Mouse (Mus musculus) gastrocnemius, adult 2 months (tissue): ENCODE data around the gene Cstad. TPM values are rescaled to one million over a fixed set of nuclear protein-coding genes. Genes with fewer than 3 reads are reported as not detected.

Experiments
- DNase-seq: peaks from one replicate; pipeline ENCODE4 v3.0.0; 2022
- H3K27ac ChIP-seq: fragments of 200-600 bp; 2 replicates; pipeline ENCODE4 v1.8.1; 2022; ENCODE audit warnings: mild to moderate bottlenecking
- H3K4me3 ChIP-seq: fragments of 200-600 bp; 2 replicates; pipeline ENCODE4 v1.8.1; 2022; ENCODE audit warnings: mild to moderate bottlenecking, moderate library complexity
- CTCF ChIP-seq: fragments of 200-600 bp; IDR thresholded peaks from 2 replicates; pipeline ENCODE4 v1.8.1; 2022; ENCODE audit warnings: antibody characterized with exemption, mild to moderate bottlenecking, moderate library complexity
- intact Hi-C: fragments of 180-260 bp; cut with DNase I; formaldehyde crosslinking; loops from one replicate; pipeline ENCODE4 v1.15.1; 2025
- long read RNA-seq, 2 experiments: library from polyadenylated mRNA; stranded (forward); transcript quantifications; one replicate each; pipeline ENCODE4 v2.0.0; 2021
- total RNA-seq, 2 experiments: library from RNA; stranded (reverse); gene quantifications; 2 replicates each; pipeline ENCODE4 v1.2.3; 2021

Gene Cstad
- 1 to 10 TPM in 1 of 2 experiments, under 1 TPM in 1; 0.47 to 1.8 TPM for total RNA-seq
- long read RNA-seq, experiment 1, partial matches to known transcripts = 0 of 1 reads
- long read RNA-seq, experiment 1, other reads (novel, unspliced or antisense) = 0 of 1 reads
- long read RNA-seq, experiment 2, partial matches to known transcripts = 0 of 1 reads
- long read RNA-seq, experiment 2, other reads (novel, unspliced or antisense) = 0 of 1 reads

GRCm38 (mm10) chr2:30594641-30595379 is at the start of gene Cstad:
TSS of gene Cstad (plus strand) at chr2:30595040.
- Histone ChIP-seq H3K4me3 (peak within 1 kb of the TSS; percentile 78), H3K27ac (peak within 1 kb of the TSS; percentile 97)
- DNase-seq = peak; percentile 82
- TF ChIP-seq CTCF = peak; percentile 9; the same call in 1 of the 2 replicates
- intact Hi-C loops = loop anchor here (2.0 to 5.0 kb wide), 3 partner anchors 43 to 154 kb away; partner anchors contain the start of gene Ier5l

- DNase-seq = no peak
- peak overlapping the region; percentile 48 for H3K27ac ChIP-seq
- no peak for TF ChIP-seq CTCF
- H3K4me3 ChIP-seq = no peak overlapping the region; the same call in 1 of the 2 replicates
- intact Hi-C loops = loop anchor here (5.0 kb wide), 1 partner anchor 247 kb away; no protein-coding TSS in a partner anchor
Observed at GRCm38 (mm10) chr2:30545706-30546105, 49.1 kb upstream of the Cstad start.

GRCm38 (mm10) chr2:30546219-30546618 is 48.6 kb upstream of the Cstad start:
- no peak overlapping the region for H3K4me3 ChIP-seq
- intact Hi-C loops = loop anchor here (5.0 kb wide), 1 partner anchor 246 kb away; no protein-coding TSS in a partner anchor
- DNase-seq = no peak
- H3K27ac ChIP-seq = no peak overlapping the region
- no peak for TF ChIP-seq CTCF

- H3K27ac ChIP-seq = peak overlapping the region; percentile 83
- peak; percentile 59 for DNase-seq
- intact Hi-C loops = loop anchor here (5.0 kb wide), 1 partner anchor 245 kb away; no protein-coding TSS in a partner anchor
- TF ChIP-seq CTCF = no peak
- no peak overlapping the region for H3K4me3 ChIP-seq
Observed at GRCm38 (mm10) chr2:30547455-30548217, 47.2 kb upstream of the Cstad start.

GRCm38 (mm10) chr2:30551579-30551978 is 43.3 kb upstream of the Cstad start:
- intact Hi-C loops = loop anchor here (5.0 kb wide), 1 partner anchor 41 kb away; no protein-coding TSS in a partner anchor
- peak overlapping the region; percentile 24 for H3K27ac ChIP-seq
- no peak for DNase-seq
- no peak for TF ChIP-seq CTCF
- H3K4me3 ChIP-seq = no peak overlapping the region

DNA sequence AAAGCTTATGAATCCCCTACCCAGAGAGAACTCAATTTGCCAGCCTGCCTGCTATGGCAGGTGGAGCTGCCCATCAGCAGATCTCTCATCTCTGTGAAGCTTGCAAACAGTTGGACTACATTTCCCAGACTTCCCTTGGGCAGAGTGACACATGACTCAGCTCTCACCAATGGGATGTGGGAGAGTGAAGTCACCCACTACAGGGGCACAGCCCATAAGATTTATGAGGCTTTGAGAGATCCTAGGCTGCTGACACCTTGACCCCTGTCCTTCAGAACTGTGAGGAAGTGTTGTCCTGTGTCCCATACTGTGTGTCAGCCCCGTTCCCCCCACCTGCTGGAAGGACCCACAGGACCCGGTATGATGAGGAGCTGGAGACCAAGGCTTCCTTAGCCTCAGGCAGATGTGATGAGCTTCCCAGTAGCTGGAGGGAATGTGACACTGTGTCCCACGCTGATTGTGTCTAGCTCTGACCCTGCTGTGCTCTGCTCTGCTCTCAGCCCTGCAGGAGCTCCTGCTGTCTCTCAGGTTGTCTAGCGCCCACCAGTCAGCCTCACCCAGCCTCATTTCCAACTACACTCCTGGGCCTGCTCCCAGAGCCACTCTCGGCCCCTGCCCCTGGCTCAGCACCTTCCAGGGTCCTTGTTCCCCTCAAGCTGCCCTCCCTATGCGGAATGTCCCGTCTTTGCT is 40.8 kb upstream of the Cstad start:
- peak; percentile 59 for DNase-seq
- no peak for TF ChIP-seq CTCF
- intact Hi-C loops = loop anchor here (5.0 kb wide), 1 partner anchor 38 kb away; no protein-coding TSS in a partner anchor
- Histone ChIP-seq H3K4me3 (peak overlapping the region; percentile 44; the same call in 1 of the 2 replicates), H3K27ac (peak overlapping the region; percentile 58)

DNA sequence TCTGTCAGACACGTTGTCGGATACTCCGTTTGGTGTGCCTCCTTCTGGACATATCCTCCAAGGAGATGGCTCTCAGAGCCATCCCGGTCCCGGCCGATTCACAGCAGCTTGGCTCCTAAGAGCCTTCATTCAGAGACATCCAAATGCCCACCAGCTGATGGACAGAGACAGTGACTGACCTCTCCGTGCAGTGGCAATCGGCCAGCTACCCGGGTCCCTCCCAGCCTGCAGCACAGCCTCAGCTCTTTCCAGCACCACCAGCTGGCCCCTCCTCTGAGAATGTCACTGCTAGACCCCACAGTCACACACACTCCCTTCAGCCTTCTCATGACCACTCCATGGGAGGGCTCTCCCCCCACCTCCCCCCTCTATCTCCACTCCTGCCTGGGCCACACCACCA is 39.6 kb upstream of the Cstad start:
- intact Hi-C loops = no loop called here

GRCm38 (mm10) chr2:30556495-30556894 is 38.3 kb upstream of the Cstad start:
- intact Hi-C loops = no loop called here
- Histone ChIP-seq H3K4me3 (no peak overlapping the region), H3K27ac (no peak overlapping the region)
- no peak for DNase-seq
- TF ChIP-seq CTCF = no peak

More for the DNA sequence above, 39.6 kb upstream of the Cstad start:
- DNase-seq = no peak
- Histone ChIP-seq H3K4me3 (no peak overlapping the region), H3K27ac (no peak overlapping the region)
- TF ChIP-seq CTCF = no peak

GRCm38 (mm10) chr2:30559552-30559951 is 35.3 kb upstream of the Cstad start:
- Histone ChIP-seq H3K4me3 (no peak overlapping the region), H3K27ac (no peak overlapping the region)
- no peak for DNase-seq
- intact Hi-C loops = no loop called here
- TF ChIP-seq CTCF = no peak

DNA sequence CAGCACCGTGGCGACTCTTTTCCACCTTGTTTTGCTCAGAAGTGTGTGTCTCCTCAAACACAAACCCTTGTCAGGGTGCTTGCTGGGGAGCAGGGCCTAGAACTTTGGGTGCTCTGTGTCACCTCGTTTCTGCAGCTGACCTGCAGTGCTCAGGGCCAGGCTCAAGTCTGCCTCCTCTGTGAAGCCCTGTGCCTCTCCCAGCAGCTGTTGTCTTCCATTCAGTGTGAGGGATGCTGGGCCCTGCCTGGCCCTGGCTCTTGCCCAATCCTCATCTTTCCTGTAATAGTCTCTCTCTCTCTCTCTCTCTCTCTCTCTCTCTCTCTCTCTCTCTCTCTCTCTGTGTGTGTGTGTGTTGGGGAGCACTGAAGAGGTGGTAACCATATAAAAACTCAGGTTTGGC is 32.3 kb upstream of the Cstad start:
- intact Hi-C loops = no loop called here
- no peak overlapping the region for H3K4me3 ChIP-seq
- DNase-seq = peak; percentile 16
- H3K27ac ChIP-seq = no peak overlapping the region
- TF ChIP-seq CTCF = no peak

GRCm38 (mm10) chr2:30571647-30572046 is 23.2 kb upstream of the Cstad start:
- Histone ChIP-seq H3K27ac (no peak overlapping the region), H3K4me3 (no peak overlapping the region)
- TF ChIP-seq CTCF = no peak
- DNase-seq = no peak
- intact Hi-C loops = loop anchor here (5.0 kb wide), 1 partner anchor 84 kb away; no protein-coding TSS in a partner anchor

DNA sequence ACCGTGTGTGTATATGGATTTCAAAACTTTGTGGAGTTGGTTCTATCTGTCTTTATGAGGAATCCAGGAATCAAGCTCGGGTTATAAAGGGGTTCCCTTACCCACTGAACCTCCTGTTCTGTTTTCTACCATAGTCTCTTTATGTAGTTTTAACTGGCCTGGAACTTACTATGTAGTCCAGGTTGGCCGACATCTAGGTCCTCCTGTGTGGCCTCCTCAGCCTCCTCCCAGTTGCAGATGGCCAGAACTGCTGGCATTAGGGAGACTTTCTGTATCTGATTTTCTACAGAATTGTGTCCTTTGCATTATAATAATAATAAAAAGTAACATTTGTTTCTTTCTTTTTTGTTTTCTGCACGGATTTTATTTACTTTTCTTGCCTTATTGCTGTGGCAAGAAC is 21.3 kb upstream of the Cstad start:
- Histone ChIP-seq H3K27ac (no peak overlapping the region), H3K4me3 (no peak overlapping the region)
- intact Hi-C loops = loop anchor here (5.0 kb wide), 1 partner anchor 86 kb away; no protein-coding TSS in a partner anchor
- TF ChIP-seq CTCF = no peak
- DNase-seq = no peak
